Mouse (Mus musculus): ENCODE results near the gene Clrn1. TPM values are rescaled to one million over a fixed set of nuclear protein-coding genes. Genes with fewer than 3 reads are reported as not detected.

The Clrn1 gene
- total RNA-seq, 1 experiment from 2014 or later: not detected

DNA sequence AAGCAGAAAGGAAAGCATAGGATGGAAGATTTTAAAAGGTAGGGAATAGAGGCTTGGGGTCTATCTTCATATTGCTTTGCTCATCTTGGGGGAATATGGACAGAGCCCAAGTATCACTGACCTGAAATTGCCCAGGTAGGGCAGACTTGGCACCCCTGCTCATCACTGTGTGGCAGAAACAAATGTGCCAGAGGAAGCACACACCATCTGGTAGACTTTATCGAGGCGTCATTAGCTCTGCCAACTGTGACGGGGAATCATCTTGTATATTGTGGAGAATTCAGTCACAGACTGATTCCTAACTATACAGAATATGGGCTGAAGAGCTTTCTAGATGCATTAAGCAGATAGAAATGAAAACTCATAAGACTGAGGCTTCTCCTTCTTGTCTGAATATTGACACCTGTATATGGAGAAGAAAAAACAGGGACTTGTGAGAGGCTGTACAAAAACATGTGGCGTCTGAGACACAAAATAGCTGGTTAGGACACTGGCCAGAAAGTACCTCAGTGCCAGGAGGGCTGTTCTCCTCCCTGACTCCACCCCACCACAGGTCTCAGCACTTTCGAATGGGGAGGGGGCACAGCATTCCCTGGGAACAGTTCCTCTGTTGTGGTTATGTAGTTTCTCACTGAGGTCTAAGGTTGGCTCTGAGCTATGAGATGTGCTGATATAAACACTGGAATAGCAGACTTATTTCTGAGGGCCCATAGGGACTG, 51.5 kb downstream of the Clrn1 start:
- ATAC-seq (replicated peaks; ENCODE audit: insufficient number of reproducible peaks, low FRiP score, low TSS enrichment, poor library complexity, severe bottlenecking): no peak

DNA sequence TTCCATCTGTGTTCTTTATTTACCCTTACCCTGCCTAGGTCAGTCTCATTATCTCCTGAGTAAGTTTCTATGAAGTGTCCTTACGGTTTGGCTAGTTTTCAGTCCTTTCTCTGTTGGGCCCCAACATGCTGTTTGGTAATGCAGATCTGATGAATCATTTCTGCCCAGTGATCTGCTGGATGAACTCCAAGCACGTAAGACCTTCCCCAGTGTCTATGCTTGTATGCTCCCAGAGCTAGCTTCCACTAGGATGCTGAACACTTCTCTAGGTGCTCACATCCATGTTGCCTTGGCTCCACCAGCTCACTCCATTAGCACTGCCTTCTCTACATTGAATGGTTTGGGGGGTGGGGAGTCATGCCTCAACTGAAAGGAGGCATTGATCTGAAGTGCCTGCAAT, 52.3 kb downstream of the Clrn1 start:
- no peak for ATAC-seq (replicated peaks; ENCODE audit: insufficient number of reproducible peaks, low FRiP score, low TSS enrichment, poor library complexity, severe bottlenecking)

GRCm38 (mm10) chr3:58831586-58831985, 53.6 kb downstream of the Clrn1 start:
- ATAC-seq (replicated peaks; ENCODE audit: insufficient number of reproducible peaks, low FRiP score, low TSS enrichment, poor library complexity, severe bottlenecking): no peak

DNA sequence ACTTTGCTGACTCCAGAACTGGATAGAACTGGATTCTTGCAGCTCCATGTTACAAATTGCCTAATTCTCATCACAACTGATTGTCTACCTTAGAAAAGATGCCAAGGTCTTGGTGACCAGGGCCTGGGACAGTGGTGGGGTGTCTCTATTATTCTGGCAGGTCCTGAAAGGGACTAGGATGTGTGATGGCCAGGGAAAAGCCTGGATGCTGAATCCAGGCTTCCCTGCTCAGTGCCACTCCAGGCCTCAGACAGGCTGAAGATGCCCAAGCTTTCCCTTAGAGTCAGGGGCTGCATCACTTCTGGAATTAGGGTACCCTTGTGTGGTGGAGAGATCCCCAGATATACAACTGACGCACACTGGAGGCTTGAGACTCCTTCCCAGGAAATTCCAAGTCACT, 55.2 kb downstream of the Clrn1 start:
- no peak for ATAC-seq (replicated peaks; ENCODE audit: insufficient number of reproducible peaks, low FRiP score, low TSS enrichment, poor library complexity, severe bottlenecking)

- no peak for ATAC-seq (replicated peaks; ENCODE audit: insufficient number of reproducible peaks, low FRiP score, low TSS enrichment, poor library complexity, severe bottlenecking)
Observed at GRCm38 (mm10) chr3:58828366-58829153, 56.6 kb downstream of the Clrn1 start.

DNA sequence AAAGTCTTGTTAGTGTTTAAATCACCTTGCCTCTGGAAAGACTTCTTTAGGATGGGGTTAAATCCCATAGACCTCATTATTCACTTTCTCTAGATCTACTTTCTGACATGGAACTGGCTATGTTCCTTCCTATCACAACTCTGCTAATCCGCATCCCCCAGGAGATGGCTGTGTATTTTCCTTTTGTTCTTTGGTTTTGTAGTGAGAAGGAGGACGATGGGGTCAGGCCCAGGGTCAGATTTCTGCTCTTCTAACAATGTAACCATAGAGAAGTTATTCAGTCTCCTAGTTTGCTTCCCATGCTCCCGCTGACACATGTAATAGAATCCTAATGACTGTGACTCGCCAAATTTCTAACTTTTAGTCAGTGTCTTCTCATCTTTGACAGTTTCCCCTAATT, 58.9 kb downstream of the Clrn1 start:
- ATAC-seq (replicated peaks; ENCODE audit: insufficient number of reproducible peaks, low FRiP score, low TSS enrichment, poor library complexity, severe bottlenecking): no peak

DNA sequence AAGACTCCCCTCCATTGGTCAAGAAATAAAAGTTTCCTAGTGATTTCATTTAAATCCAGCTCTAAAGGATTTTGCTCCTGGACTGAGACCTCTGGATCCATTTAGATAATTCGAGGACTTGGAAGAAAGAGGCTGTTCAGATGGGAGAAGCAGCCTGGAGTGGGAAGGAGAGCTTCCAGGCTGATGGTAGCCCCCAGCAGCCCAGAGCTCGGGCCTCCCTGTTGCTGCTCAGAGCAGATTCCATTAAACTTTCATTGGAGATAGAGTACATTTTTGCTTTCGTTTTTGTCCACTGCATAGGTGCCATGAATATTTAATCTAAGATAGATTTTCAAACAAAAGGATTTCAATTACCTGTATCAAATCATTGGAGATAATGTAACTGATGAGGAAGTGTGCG, 62.9 kb downstream of the Clrn1 start, which contains the start of gene Mindy4b-ps:
Gene Mindy4b-ps (minus strand): TSS at position 101 of the 400 bp plus-strand sequence.
- no peak for ATAC-seq (replicated peaks; ENCODE audit: insufficient number of reproducible peaks, low FRiP score, low TSS enrichment, poor library complexity, severe bottlenecking)

DNA sequence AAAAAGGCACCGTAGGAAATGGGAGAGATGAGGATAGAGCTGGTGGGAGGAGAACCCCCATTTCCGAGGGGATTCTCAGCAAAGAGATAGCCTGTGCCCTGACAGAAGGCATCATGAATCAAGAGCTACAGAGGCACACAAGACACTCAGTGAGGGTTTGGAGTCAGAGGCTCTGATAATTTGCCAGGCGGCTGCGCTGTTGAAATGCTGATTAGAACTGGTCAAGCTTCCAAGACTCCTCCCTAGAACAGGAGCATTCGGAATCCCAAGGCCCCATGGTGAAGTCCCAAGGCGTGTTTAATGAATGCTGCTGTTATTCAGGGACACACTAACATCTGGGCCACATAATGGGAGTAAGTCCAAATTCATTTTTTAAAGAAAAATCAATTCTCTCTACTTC, 67.8 kb downstream of the Clrn1 start:
- ATAC-seq (replicated peaks; ENCODE audit: insufficient number of reproducible peaks, low FRiP score, low TSS enrichment, poor library complexity, severe bottlenecking): no peak

- ATAC-seq (replicated peaks; ENCODE audit: insufficient number of reproducible peaks, low FRiP score, low TSS enrichment, poor library complexity, severe bottlenecking): no peak
Observed at GRCm38 (mm10) chr3:58814191-58814590, 70.9 kb downstream of the Clrn1 start.

GRCm38 (mm10) chr3:58810353-58810752, 74.8 kb downstream of the Clrn1 start:
- no peak for ATAC-seq (replicated peaks; ENCODE audit: insufficient number of reproducible peaks, low FRiP score, low TSS enrichment, poor library complexity, severe bottlenecking)

- no peak for ATAC-seq (replicated peaks; ENCODE audit: insufficient number of reproducible peaks, low FRiP score, low TSS enrichment, poor library complexity, severe bottlenecking)
Observed at GRCm38 (mm10) chr3:58809111-58809915, 75.8 kb downstream of the Clrn1 start.

GRCm38 (mm10) chr3:58808636-58809035, 76.5 kb downstream of the Clrn1 start:
- no peak for ATAC-seq (replicated peaks; ENCODE audit: insufficient number of reproducible peaks, low FRiP score, low TSS enrichment, poor library complexity, severe bottlenecking)

GRCm38 (mm10) chr3:58804745-58805144, 80.4 kb downstream of the Clrn1 start:
- no peak for ATAC-seq (replicated peaks; ENCODE audit: insufficient number of reproducible peaks, low FRiP score, low TSS enrichment, poor library complexity, severe bottlenecking)

DNA sequence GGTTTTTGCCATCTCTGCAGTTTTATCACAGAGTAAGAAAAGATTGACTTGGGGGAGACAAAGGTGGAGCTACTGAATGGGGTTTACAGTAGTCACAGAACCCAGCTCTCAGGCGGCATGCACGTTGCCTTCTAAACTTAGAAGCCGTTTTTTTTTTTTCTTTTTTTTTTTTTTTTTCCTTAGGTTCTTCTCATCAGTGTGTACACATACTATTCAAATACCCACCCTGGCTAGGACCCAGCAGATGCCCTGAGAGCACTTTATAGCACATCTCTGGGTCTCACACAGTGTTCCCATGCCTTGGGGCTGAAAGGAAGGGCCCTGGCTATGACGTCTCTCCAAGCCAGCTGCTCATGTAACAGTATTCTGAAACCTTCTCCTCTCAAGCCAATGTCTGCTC, 86.5 kb downstream of the Clrn1 start:
- no peak for ATAC-seq (replicated peaks; ENCODE audit: insufficient number of reproducible peaks, low FRiP score, low TSS enrichment, poor library complexity, severe bottlenecking)

GRCm38 (mm10) chr3:58798245-58798644, 86.9 kb downstream of the Clrn1 start:
- no peak for ATAC-seq (replicated peaks; ENCODE audit: insufficient number of reproducible peaks, low FRiP score, low TSS enrichment, poor library complexity, severe bottlenecking)

Other genes starting within 250 kb of the Clrn1 start
- not detected in 3 replicates for gene Erich6, start 248.1 kb downstream of the Clrn1 start, total RNA-seq (2017)
- gene Siah2, start 192.9 kb downstream of the Clrn1 start, total RNA-seq (2017): 16.8 to 20.9 TPM (median 20.6 TPM) in 3 replicates
- not detected in 3 replicates for gene Mindy4b-ps, start 63.0 kb downstream of the Clrn1 start, total RNA-seq (2017)
- 0.53 to 3.6 TPM (median 0.86 TPM) in 3 replicates for gene Med12l, start 120.5 kb upstream of the Clrn1 start, total RNA-seq (2017)
- 42.7 to 93.4 TPM (median 62.6 TPM) in 3 replicates for gene Gpr171, start 216.5 kb upstream of the Clrn1 start, total RNA-seq (2017)

All from monocyte, adult 5-6 weeks (primary cell).